Mouse (Mus musculus) WW6 (cell line): ENCODE results near the gene Aven.
A peak's percentile ranks its signal among the peaks of the same experiment; 100 is the strongest.
"Not testable (repeated sequence)": the region's sequence is repeated elsewhere in the genome, so short reads cannot be mapped to it uniquely, and the experiment has no call there.

Experiments
- DNase-seq: peaks from one replicate; pipeline ENCODE4 v3.0.0-alpha.2; 2013; ENCODE audit warnings: low read depth, low spot score

Aven gene

DNA sequence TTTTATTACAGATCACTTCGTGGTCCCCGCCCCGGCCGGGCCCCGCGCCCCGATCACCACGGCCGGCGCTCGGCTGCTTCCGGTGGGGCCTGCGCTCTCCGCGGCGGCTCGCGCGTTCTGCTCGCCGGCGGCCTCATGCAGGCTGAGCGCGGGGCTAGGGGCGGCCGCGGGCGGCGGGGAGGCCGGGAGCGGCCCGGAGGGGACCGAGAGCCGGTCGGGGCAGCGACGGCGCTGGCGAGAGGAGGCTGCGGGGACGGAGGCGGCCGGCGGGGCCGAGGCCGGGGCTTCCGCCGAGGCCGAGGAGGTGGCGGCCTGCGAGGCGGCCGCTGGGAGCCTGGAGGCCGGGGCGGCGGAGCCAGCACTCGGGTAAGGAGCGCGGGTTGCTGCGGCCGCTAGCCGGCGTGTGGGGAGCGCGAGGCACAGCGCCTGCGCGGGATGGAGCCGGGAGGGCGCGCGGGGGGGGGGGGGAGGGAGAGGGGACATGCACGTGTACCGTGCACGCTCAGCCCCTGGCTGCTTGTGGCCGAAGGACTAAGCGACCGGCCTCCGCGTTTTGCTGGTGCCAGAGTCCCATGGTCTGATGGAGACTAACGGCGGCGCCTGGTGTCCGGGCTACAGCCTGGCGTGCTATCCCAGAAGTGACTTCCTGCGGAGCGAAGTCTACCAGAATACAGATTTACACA, at the start of gene Aven:
Gene Aven (plus strand): TSS at position 109 of the 683 bp plus-strand sequence.
- no peak for DNase-seq

DNA sequence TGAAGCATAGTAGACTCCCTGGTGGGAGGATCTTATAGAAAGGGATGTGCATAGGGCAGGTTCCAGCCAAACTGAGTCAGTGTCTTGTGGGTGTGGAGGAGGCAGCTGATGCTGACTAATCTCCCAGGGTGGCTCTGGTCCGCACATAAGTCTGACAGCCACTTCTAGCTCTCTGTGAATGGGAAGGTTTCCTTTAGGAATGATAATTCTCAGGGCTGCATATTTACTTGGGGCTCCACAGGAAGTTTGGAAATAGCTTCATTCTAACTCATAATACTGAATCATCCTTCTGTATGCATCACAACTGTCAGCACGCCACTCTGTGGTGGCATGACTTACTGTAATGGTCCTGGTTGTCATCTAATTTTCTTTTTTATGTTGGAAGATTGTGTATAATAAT, 49.3 kb upstream of the Aven start:
- DNase-seq: no peak

DNA sequence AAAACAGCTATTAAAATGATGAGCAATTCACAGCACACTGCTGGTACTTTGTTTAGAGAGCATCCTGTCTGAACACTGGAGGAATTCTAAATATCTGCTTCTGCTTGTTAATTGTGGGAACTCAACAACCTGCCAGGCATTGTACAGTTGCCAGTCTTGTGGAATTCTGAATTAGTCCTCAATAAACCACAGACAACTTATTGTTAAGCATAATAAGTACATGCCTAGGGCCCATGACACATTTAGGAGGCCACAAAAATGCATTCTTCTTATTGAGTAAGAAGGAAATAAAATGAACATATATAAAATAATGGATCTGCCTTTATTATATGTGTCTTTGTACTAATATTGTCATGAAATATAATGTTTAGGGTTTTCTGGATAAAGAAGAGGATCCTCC, 47.3 kb upstream of the Aven start:
- no peak for DNase-seq

DNA sequence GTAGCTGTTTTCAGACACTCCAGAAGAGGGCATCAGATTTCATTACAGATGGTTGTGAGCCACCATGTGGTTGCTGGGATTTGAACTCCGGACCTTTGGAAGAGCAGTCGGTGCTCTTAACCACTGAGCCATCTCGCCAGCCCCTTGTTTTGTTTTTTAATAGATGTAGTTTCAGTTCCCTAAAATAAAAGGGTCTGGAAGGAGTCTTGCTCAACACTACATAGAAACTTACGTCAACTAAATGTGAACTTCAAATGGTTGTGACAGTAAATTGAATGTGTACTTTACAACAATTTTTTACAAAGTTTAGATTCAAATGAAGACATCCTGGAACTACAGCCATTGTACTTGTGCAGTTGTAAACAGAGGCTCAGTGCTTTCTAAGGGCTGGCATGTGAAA, 44.7 kb upstream of the Aven start:
- DNase-seq: not testable (repeated sequence)

DNA sequence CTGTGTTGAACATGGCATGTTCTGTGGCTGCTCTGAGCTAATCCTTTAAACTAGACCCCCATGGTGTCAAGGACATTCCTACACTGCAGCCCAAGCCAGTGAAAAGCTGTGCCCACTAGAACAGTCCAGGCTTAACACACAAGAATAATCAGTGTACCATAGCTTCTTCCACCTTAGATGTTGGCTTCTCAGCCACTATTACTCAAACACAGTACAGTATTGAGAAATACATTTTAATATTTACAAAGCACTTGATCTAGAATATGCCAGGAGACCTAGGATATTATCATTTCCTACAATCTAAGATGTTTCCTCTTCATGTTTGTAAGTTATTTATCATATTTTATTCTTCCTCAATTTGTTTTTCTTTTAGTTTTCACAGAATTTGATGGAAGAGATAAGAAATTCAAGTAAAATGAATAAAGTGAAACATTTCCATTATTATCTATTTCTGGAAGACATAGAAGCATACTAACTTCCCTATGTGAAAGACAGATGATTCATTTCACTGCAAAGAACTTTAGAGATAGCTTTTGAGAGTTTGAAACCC, 44.2 kb upstream of the Aven start:
- no peak for DNase-seq

DNA sequence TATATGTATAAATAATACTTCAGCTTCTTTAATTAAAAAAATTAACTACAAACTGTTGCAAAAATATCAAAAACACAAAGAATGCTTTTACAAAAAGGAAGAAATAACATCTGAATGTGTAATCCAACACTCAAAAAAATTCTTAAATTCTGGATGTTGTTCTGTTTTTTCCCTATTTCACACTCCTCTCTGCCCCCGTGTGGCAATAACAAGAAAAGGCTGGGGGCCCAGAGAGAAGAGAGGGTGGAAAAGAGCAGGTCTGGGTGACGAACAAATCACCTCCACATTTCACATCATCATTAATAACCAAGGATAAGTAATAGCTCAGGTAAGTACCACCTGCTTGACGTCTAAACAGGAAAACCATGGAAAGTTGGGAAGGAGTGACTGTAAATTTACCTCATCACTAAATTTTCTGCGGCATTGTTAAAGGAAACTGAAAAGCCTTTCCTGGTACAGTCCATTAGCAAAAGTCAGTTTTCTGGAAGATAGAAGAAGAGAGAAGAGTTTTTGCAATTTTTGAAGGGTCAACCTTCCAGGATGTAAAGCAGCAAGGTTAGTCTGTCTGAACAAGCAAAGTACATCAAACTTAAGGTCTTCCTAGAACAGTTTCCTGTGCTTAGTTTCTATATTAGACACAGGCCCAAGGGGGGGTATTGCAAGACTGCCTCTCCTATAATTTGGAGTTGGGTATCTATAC, 43.0 kb upstream of the Aven start:
- no peak for DNase-seq

DNA sequence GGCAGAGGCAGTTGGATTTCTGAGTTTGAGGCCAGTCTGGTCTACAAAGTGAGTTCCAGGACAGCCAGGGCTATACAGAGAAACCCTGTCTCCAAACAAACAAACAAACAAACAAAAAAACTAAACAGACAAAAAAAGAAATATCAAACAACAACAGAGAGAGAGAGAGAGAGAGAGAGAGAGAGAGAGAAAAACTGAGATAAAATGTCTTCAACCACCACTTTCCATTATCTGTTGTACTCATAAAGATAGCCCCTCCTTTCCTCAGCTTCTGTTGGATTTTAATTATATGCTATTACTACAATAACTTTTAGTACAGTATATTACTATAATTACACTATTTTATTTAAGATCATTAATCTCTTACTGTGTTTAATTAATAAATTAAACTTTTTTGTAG, 40.3 kb upstream of the Aven start:
- not testable (repeated sequence) for DNase-seq

DNA sequence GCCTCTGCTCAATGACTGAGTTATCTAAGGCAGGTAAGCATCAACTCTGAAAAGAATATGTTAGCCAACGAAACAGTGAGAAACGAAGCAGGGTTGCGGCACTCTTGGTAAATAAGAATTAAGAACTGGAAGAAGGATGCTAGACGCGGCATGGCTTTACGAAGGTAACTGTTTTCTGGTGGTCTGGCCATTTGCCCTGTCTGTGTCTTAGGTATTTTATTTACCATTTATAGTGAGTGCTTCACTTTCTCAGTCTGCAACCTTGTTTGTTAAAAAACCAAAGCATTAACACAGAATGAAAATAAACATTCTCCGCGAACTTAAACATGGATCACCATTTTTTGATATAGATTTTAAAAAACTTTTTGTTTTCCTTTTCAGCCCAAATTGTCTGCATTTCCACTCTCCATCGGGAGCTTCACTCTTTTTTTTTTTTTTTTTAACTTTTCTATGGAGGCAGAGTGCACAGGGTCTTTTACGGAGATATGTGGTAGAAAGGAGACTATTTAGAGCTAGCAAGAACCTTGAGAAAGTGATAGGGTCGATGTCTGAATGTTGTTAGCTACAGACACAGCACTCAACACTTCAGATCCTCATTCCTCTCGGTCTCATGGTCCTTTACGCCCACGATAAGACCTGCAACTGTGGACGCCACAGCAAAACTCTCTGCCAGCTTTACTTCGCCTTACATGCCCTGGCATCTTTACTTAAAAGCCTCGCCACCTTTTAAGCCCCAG, 38.5 kb upstream of the Aven start:
- DNase-seq: no peak

DNA sequence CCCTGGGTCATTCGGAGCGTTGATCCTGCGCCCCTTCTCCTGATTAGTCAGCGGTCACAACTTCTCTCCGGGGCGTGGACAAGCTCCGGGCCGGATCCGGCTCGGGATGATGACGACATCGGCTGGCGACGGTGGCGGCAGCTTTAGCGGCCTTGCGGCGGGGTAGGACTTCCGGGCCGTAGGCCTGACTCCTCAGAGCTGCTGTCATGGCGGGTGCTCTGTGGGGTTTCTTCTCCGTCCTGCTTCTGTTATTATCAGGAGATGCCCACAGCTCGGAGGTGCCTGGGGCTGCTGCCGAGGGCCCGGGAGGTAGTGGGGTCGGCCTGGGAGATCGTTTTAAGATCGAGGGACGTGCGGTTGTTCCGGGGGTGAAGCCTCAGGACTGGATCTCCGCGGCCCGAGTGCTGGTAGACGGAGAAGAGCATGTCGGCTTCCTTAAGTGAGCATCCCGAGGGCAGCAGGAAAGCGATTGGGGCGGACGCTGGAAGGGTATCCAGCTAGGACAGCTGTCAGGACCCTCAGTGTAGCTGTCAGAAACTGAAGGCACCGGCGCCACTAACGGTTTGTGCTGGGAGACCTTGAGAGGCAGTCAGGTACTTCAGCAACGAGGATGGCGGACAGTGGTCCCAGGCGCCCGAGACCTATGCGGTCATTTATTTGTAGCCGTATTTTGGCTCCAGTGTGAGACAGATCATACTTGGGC, 37.8 kb upstream of the Aven start, which contains the start of gene Emc7:
Gene Emc7 (plus strand): TSS at position 136 of the 703 bp plus-strand sequence.
- DNase-seq: peak; percentile 81

DNA sequence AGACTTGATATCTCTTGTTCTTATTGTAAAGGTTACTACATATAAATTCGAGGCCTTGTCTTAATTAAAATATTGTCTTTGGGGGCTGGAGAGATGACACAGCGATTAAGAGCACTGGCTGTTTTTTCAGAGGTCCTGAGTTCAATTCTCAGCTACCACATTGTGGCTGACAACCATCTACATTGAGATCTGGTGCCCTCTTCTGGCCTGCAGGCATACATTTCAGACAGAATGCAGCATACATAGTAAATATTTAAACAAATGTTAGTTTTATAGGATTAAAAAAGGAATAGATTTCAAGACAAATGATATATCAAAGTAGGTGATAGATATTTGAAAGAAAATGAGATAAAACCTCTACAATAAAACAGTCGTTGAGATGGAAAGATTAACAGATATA, 32.2 kb upstream of the Aven start:
- no peak for DNase-seq

DNA sequence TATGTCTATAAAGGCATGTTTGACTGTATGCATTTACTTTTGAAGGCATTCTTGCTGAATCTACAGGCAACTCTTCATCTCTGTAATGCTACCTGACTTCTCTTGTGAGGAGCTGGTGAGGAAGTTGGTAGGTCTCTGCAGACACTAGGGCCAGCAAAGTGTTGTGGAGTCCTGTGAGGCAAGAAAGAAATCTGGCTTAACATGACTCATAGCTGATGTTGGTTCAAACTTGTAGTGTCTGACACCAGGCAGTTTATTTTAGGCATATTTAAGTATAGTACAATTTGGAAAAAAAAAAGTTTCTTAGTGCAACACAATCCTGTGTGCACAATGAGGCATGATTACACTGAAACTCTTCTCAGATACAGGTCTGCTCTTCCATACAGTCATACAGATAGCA, 23.2 kb upstream of the Aven start:
- no peak for DNase-seq

DNA sequence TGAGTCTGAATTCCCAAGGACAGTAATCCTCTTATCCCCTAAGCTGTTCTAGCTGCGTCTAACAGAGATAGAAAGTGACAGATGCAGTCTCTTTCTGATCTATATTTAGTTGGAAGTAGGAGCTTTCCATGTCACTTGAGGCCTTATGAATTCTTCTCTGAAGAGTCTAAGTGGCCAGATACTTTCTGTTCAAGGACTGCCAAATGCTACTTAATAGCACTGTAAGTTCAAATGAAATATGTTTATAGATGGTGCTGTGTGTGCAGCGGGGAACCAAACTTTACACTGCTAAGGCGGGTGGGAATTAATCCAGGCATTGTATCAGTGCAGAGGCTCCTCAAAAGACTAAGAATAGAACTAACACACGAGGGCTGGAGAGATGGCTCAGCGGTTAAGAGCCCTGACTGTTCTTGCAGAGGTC, 21.8 kb upstream of the Aven start:
- DNase-seq: no peak

DNA sequence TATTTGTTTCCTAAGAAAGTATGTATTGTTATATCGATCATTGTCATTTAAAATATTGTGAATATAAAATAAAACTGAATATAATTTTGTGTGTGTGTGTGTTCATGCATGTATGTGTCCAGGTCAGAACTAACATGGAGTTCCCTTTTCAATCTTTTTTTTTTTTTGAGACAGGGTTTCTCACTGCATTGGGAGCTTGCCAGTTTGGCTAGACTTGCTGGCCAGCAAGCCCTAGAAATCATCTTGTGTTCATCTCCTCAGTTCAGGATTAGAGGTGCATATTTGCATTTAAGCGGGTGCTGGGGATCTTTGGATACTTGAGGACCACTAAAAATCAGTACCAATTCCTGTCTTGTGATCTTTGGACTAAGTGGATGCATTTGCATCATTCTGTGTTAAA, 20.7 kb upstream of the Aven start:
- DNase-seq: no peak

DNA sequence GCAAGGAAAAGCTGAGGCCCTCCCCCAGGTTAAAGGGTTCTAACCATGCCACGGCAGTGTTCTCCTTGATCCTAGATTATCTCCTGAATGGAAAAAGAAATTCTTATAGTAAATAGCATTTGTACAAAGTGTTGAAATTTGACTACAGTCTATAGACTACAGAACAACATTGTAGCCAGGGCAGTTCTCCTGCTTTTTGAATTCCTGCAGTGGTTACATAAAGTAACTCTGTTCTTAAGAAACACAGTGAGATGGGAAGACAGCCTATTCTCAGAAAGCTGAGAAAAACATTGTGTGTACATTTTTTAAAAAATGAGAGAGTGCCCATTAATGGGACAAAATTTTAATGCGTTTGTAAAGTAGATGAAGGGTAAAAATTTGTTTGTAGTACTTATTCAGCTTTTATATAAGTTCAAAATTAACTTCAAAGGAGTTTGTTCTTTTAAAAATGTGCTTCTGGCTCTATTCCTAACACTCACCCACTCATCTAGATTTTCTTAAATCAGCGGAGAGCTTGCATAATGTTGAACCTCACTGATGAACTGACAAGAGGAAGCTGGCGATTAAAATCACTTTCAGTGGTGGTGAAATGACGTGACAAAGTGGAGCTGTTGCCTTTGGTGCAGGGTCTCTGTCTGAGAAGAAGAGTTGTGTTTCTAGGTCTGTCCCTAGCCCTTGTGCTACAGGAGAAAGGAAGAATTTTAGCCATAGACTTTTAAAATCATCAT, 17.6 kb upstream of the Aven start:
- no peak for DNase-seq

DNA sequence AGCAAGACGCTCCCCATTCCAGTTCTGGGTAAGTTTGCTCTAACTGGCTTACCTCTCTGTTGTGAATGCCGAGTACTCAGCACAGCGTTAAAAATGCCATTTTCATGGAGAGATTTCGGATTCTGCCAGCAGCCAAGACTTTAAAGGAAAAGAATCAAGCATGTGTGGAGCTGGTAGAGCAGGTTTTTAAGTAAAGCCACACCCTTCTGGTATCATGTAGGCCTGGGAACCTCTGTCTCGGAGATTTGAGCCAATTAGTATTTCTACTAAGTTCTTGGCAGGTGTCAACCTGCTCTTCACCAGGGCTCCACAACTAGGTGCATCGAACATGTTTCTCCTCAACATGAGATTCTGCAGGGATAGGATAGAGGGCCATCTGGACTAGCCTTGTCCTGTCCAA, 16.2 kb upstream of the Aven start:
- DNase-seq: no peak

DNA sequence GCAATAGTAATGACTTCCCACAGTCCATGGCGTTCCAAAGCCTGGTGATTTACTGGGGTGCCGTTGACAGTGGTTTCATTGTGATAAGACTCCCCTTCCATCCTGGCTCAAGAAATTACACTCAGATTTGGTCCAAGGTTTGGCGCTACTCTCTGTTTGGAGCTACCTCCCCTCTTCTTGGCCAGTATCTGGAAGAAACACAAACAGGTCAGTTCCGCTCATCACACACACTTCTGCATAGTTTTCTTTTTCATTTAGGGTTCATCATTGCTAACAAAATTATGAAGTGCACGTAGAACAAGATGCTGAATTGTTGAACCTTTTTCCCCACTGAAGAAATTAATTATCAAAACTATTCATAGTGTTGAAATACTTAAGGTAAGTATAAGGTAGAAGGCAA, 12.1 kb upstream of the Aven start, which contains the start of gene Chrm5:
Gene Chrm5 (minus strand): TSS at position 101 of the 400 bp plus-strand sequence.
- DNase-seq: no peak

DNA sequence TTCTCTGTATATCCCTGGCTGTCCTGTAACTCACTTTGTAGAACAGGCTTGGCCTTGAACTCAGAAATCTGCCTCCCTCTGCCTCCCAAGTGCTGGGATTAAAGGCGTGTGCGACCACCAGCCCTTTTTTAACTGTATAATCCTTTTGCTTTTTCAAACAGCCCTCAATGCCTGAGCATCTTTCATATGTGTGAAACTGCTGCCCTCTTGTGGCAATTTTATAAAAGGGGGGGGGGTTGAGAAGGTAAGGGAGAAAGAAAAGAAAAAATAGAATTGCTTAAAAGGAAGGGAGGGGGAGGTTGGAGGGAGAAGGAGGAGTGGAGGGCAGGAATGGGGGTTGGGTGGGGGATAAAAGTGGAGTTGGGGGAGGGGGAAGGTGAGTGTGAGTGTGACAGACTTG, 11.2 kb upstream of the Aven start:
- DNase-seq: no peak

DNA sequence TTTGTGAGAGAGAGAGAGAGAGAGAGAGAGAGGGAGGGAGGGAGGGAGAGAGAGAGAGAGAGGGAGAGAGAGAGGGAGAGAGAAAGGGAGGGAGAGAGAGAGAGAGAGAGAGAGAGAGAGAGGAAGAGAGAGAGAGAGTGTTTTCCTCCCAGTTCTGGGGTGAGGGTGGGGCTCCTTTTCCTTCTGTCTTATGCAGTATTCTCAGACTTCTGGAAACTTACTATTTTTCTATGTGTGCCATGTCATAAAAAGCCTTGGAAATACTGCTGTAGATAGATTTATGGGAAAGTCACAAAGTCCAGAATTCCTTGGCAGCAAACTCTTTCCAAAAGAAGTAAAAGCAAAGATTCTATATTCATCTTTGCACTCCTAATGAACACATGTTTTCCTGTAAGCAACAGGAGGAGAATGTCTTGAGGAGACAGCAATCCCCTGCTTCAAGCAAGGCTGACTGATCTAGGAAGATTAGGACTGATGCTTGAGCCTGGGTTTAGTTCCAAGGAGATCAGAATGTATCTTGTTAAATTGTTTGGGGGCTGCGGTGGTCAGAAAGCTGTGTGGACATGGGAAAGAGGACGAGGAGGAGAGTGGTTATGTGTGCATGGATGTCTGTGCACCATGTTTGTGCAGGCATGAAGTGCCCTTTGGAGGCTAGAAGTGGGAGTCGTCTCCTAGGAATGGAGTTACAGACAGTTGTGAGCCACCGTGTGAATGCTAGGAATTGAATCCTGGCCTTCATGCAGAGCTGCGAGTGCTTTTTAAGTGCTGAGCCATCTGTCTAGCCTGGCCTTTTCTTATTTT, 10.0 kb upstream of the Aven start:
- no peak for DNase-seq

DNA sequence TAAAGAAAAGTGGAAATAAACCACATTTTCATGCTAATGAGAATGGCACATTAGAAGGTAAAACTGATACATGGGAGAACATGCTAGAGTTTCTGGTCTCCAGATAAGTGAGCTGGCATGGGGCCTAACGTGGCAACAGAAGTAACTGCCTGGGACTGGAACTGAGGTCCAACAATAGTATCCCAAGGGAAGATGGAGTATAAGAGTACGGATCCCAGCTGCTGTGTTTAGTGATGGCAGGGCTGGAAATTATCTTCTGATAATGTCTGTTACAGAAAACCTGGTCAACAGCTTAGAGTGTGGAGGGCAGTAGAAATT, 9.5 kb upstream of the Aven start:
- DNase-seq: no peak

DNA sequence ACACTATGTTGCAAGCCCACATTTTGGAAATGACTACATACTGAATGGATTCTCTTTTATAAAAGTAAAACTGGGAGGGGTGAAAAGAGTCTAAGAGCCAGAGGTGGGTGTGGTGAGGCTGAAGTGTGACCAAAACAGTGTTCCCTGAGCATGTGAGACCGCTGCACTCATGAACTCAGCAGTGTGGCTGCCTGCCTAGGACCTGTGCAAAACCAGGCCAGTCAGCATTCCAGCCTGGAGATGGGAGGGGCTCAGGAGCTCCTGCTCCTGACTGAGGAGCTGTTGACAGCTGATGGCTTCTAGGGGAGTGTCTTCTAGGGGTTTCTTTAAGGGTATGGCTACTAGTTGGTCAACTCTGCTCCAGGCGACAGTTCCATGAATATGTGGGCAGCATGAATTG, 7.9 kb upstream of the Aven start:
- no peak for DNase-seq
